Mouse (Mus musculus) mature B cell (primary cell): Measurements from ENCODE around the gene Olfr455.

ENCODE experiments used
- in situ Hi-C: fragments of 300-500 bp; cut with MboI; formaldehyde crosslinking; loops from 2 replicates; pipeline ENCODE4 v1.14.3; 2019

Gene Olfr455

DNA sequence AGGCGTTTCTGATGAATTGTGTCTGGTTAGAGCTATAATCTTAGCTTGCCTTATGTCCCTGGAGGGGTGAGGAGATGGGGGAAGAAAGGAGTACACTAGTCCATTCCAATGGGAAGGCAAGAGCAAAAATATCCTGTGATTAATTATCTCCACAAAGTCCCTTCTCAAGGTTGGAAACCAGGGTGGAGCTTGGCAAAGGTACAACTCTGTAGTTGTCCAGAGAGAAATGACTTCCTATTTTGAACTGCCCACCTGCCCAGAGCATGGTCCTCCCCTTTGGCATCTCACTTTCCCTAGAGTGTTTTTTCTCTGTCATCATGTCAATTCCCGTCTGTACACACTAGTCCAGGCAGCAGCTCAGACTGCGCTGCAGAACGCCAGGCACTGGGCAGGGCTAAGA lies at the start of gene Olfr455:
TSS of gene Olfr455 (minus strand) at position 127 of the 400 bp plus-strand sequence.
- in situ Hi-C loops, result no loop called here

GRCm38 (mm10) chr6:42593138-42593882 lies 45.9 kb upstream of the Olfr455 start:
- in situ Hi-C loops, result no loop called here

DNA sequence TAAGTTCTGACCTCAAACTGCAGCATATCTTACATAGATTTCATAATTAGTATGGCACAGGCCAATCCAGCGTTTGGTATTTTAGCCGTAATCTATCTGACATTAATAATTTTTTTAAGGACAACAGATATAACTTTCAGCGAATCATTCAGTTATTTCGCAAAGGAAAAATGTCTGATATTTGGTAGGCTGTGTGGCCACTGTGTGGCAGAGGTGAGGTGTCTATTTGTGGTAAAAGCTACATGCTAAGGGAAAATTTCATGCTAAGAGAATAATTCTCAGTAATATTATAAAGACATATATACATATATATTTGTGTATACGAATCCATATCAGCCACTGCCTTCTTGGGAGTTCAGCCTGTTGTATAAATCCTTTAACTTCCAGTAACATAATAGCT lies 39.2 kb upstream of the Olfr455 start:
- in situ Hi-C loops, result loop anchor here (10.0 kb wide), 1 partner anchor 352 kb away; no protein-coding TSS in a partner anchor

- in situ Hi-C loops, result loop anchor here (10.0 kb wide), 1 partner anchor 349 kb away; no protein-coding TSS in a partner anchor
These were observed 36.1 kb upstream of the Olfr455 start for GRCm38 (mm10) chr6:42583488-42583872.

- in situ Hi-C loops, result loop anchor here (10.0 kb wide), 1 partner anchor 348 kb away; no protein-coding TSS in a partner anchor
These were observed 35.5 kb upstream of the Olfr455 start for GRCm38 (mm10) chr6:42582741-42583487.

GRCm38 (mm10) chr6:42578678-42579077 lies 31.3 kb upstream of the Olfr455 start:
- in situ Hi-C loops, result no loop called here

DNA sequence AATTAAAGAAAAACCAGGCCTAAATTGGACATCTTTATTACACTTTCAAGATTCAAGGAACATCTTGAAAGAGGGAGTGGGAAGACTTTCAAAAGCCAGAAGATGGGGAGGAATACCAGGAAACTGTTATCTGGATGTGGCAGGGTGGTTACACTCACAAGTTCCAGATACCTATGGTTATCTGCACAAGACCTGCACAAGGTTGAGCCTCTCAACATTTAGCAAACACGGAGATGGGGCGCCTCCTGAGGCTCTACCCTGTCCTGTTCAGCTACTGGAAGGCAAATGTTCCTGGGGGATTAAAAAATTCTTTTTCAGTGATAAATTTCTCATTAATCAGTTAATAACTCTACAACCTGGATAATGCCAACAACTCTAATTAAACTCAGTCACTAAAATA lies 30.0 kb upstream of the Olfr455 start:
- in situ Hi-C loops, result no loop called here

GRCm38 (mm10) chr6:42568205-42568604 lies 20.8 kb upstream of the Olfr455 start:
- in situ Hi-C loops, result no loop called here

GRCm38 (mm10) chr6:42566076-42566598 lies 18.8 kb upstream of the Olfr455 start:
- in situ Hi-C loops, result no loop called here

GRCm38 (mm10) chr6:42562280-42562679 lies 14.9 kb upstream of the Olfr455 start:
- in situ Hi-C loops, result no loop called here

- in situ Hi-C loops, result no loop called here
These were observed 13.5 kb upstream of the Olfr455 start for GRCm38 (mm10) chr6:42560885-42561284.

DNA sequence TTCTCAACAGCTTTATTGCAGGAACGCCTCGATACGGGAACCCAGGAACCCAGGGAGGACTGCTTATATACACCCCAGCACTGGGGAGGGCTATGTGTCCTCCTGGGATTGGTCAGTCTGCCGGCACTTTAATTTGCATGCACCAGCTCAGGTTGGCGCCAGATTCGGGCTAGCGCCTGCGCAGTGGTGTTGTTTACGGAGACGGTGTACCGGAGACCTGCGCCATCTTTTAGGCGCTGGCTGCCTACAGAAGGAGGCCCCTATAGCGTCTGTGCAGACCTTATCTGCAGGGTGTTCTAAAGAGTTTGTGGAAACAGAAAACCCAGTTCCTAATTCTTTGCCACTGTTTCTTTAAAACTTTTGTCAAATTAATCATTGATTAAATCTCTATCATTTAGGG lies 11.3 kb upstream of the Olfr455 start:
- in situ Hi-C loops, result no loop called here

DNA sequence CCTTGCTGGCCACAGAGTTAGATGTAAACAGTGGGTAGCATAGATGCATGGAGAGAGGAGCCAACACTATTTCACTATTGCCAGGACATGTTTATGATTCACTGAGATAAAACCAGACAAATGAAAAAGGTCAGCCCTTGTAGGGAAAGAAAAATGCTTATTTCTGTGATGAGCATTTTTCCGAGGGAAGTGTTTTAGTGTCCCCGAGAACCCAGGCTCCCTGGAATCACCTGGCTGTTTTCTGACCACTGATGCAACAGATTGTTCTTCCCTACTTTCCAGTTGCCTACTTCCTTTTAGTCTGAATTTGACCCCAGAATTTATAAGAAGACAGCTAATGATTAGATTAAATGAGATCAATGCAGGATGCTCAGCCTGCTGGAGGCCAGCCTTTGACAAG lies 1.2 kb downstream of the Olfr455 start:
- in situ Hi-C loops, result no loop called here

DNA sequence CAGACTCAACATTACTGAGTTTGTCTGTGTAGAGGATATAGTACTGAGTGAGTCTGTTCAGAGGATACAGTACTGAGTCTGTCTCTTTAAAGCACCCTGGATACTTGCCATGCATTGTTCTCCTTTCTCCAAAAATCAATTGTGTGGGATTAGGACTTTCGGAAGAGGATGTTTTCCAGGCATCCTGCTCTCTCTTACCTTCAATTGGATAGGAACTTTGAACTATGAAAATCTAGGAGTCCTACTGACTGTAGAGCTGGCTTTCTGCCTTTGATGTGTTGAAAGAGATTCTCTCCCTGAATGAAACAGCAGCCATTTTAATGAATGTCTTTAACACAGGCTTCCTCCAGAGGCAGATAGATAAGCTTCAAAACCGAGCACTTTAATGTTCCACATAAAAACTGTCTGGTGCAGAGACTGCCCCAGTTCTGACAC lies 1.9 kb downstream of the Olfr455 start:
- in situ Hi-C loops, result no loop called here

GRCm38 (mm10) chr6:42544846-42545245 lies 2.5 kb downstream of the Olfr455 start:
- in situ Hi-C loops, result no loop called here

DNA sequence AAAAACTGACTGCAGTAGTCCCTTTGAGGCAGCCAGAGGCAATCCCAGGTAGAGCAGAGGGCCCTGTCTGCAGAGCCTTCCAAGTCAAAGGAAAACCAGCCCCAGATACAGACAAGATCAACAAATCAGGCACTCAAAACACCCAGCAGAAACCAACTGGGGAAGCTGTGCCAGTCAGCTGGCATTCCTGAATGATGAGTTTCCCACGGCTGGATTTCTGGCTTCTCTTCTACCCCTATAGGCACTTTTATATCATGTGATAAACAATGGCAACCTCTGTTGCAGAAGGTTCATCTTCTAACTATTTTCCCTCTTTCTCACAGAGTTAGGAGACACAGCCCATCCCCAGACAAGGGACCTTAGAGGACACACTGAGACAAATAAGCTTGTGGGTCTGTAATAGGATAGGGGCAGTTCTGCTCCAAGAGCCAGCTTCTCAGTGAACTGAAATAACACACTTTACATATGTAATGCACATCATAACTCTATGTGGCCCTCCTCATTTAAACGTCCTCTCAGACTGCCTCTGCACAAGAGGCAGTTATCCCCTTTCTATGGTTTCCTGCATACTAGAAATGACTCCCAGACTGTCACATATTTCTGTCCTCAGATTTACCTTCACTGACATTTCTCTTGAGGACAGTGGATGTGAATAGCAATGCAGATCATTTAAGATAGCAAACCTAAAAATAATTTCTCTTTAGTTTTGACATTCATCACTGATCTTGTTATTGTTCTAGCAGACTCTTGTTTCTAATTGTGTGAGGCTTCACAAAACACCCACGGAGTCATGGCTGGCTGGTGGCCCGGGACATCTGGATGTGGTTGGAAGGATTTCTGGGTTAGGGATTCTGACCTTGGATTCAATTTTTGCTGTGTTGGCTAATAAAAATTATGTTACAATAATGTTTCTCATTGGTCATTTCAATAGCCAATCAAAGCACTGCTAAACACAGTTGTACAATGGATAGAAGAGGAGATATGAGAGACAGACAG lies 5.1 kb downstream of the Olfr455 start:
- in situ Hi-C loops, result no loop called here

DNA sequence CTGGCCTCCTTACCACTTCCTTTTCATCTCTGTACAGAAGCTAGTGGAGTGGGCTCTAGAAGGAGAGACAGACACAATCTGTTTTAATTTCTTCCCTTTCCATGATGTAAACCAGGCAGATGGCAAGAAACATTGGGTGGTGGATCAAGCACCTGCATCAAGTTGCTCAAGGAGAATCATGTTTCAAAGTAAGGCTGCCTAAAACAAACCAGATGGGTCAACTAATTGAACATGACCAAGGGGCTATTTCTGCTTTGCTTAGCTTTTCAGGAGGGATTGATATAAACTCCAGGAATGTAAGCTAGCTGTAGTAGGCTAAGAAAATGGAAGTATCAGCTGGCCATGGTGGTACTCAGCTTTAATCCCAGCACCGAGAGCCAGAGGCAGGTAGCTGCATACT lies 6.7 kb downstream of the Olfr455 start:
- in situ Hi-C loops, result no loop called here

DNA sequence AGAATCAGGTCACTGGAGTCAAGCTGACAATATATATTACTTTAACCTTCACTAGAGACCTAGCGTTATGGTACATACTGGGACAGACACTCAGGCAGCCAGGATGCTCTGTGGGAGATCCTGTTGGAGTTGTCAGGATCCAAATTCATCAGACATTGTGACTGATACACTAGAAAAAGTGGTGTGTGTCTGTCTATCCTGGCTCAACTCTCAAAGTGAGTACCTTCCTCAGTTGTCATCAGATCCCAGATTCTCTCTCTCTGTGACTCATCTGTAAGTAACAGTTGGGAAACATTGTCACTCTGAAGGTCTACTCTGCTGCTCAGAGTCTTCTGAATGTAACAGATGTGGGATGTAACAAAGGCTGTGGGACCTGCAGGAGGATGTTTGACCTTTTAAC lies 7.7 kb downstream of the Olfr455 start:
- in situ Hi-C loops, result no loop called here

DNA sequence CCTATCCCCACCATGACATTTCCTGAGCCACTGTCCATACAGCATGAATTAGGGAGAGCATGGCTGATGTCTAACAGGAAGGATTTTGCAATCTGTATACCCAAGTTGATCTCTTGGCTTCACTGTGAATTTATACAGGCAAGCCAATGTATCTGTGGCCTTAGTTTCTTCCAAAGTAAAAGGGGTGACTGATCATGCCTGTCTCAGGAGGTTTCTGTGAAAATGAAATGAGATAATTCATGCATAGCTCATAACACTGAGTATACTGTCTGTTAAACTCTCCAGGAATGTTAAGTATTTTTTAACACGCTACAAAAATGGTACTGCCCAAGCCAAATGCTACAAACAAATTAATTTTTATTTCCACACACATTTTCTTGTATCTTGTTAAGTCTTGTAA lies 33.9 kb downstream of the Olfr455 start:
- in situ Hi-C loops, result no loop called here

DNA sequence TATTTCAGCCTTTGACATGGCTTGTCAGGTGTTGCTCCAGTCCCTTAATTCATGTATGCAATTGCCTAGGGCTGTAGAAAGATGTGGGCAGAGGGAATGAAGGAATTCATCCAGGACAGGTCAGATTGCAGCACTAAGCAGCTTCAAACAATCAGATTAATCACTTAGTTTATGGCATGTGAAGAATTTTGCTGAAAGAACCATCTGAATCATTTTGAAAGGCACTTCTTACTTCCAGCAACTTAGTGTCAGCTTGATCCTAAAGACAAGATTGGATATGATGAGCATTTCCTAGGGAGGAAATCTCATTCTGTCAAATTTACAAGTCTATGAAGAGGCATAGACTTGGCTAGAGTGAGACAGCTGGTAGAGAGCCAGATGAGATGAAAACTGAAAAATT lies 38.1 kb downstream of the Olfr455 start:
- in situ Hi-C loops, result no loop called here

DNA sequence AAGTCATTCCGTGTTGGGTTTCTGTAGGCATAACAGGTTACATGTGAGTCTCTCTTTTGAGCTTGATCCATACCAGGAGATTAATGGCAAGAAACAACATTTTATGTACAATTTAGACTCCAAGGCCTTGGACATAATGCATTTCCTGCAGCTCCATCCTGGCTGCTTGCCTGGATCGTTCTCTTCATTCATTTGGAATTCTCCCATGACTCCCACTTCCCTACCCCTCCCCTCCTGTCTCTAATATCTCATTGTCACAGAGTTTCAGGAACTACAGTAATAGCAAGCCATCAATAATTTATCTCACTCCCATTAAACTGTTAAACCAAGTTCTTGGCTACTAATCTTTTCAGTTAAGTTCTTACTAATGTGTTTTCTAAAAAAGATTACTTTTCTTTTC lies 43.9 kb downstream of the Olfr455 start:
- in situ Hi-C loops, result no loop called here

GRCm38 (mm10) chr6:42489731-42490130 lies 57.7 kb downstream of the Olfr455 start:
- in situ Hi-C loops, result no loop called here
